Mouse (Mus musculus): ENCODE measurements around the gene Rad51b. TPM values are rescaled to one million over a fixed set of nuclear protein-coding genes. Genes with fewer than 3 reads are reported as not detected.

Gene Rad51b
- total RNA-seq, 2 experiments from 2014 or later: 10.8 to 19.0 TPM

GRCm38 (mm10) chr12:79512982-79513681 is 216.1 kb downstream of the Rad51b start:
- no peak for ATAC-seq (replicated peaks; ENCODE audit: poor library complexity, severe bottlenecking)

DNA sequence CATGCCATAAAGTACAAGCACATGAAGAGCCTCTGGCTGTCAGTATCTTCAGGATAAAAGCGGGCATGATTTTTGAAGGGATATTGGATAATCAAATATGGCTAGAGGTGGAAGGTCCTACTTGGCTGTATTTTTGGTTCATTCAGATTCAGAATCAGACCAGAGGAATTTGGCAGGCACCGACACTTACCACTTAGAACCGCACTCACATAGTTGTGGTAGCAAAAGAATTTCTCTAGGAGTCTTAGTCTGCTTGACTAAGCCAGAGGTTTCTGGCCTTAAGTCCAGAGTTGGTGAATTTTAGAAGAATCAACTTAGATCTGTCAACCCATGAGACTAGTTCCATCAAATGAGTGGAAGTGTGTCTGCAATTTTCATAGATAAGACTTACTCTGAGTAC is 217.6 kb downstream of the Rad51b start:
- ATAC-seq (replicated peaks; ENCODE audit: poor library complexity, severe bottlenecking): no peak

DNA sequence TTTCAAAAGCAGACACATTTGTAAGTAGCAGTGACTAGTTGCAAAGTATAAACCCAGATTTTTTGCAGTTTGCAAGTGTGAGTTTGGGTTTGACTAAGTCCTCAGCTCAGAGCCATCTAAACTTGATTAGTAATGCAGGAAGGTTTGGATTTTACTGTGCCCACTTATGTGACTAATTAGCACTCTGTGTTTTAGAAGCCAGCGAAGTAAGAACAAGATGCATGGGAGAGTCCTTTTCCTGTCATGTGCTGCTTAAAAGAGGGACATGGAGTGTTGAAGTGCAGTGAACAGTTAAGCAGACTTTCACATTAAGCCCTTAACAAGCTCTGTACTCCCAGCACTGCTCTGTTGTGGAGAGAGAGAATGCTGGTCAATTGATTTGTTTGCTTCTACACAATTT is 225.3 kb downstream of the Rad51b start:
- no peak for ATAC-seq (replicated peaks; ENCODE audit: poor library complexity, severe bottlenecking)

DNA sequence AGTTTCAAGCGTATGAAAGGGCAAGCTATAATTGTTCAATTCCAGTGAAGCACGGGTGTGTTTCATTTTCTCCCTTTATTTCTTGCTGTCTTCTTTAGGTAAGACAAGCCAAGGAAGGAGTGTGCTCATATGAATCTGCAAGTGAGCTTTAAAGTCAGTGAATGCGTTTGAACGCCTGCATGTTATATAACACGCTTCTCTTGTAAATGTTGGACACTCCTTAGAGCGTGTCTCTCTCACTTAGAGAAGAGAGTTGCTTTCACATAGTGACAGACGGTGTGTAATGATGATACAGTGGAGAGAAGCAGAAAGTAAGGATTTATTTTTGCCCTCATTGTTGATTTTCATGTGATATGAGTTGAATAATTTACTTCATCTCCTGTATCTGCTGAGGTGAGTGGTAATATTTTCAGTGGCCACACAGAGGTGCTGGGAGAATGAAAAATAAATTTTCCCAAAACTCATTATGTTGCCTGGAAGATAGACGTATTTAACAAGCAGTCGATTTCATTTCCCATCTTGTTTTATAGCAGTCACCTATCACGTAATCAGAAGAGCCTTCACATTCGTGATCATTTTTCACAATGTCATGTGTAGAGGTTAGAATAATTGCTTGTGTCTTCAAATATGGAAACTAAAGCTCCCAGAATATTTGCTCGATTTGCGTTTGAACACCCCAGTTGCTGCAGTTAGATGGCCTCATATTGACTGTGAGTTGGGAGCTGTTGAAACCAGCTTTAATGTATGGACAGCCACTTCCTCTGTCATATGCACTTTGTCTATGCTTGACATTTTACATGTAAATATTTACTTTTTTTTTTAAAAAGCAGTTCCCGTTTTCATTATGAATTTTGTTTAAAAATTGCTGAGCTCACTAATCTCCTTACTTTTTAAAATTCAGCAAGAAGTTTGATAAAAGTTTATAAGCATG is 228.1 kb downstream of the Rad51b start:
- no peak for ATAC-seq (replicated peaks; ENCODE audit: poor library complexity, severe bottlenecking)

GRCm38 (mm10) chr12:79525872-79526271 is 228.8 kb downstream of the Rad51b start:
- no peak for ATAC-seq (replicated peaks; ENCODE audit: poor library complexity, severe bottlenecking)

- ATAC-seq (replicated peaks; ENCODE audit: poor library complexity, severe bottlenecking): no peak
Measured at GRCm38 (mm10) chr12:79527222-79527621, 230.1 kb downstream of the Rad51b start.

GRCm38 (mm10) chr12:79530275-79530902 is 233.3 kb downstream of the Rad51b start:
- no peak for ATAC-seq (replicated peaks; ENCODE audit: poor library complexity, severe bottlenecking)

- ATAC-seq (replicated peaks; ENCODE audit: poor library complexity, severe bottlenecking): no peak
Measured at GRCm38 (mm10) chr12:79531809-79532798, 235.0 kb downstream of the Rad51b start.

DNA sequence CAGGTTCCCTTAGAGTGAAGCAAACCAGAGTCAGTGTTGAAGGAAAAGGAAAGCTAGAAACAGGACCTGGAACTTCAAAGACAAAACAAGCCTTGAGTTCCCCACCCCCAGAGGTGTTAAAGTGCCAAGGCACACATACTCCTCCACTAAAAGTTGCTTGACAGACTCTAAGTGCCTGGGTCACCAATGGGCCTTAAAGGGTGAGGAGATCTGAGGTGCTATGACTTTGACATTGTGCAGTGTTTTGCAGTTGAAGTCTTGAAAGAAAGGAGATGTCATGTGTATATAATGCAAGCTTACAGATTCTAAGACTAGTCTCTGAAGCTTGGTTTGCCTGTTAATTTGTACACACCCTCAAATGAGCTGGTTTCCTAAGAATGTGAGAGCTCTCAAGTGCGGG is 237.7 kb downstream of the Rad51b start:
- ATAC-seq (replicated peaks; ENCODE audit: poor library complexity, severe bottlenecking): no peak

DNA sequence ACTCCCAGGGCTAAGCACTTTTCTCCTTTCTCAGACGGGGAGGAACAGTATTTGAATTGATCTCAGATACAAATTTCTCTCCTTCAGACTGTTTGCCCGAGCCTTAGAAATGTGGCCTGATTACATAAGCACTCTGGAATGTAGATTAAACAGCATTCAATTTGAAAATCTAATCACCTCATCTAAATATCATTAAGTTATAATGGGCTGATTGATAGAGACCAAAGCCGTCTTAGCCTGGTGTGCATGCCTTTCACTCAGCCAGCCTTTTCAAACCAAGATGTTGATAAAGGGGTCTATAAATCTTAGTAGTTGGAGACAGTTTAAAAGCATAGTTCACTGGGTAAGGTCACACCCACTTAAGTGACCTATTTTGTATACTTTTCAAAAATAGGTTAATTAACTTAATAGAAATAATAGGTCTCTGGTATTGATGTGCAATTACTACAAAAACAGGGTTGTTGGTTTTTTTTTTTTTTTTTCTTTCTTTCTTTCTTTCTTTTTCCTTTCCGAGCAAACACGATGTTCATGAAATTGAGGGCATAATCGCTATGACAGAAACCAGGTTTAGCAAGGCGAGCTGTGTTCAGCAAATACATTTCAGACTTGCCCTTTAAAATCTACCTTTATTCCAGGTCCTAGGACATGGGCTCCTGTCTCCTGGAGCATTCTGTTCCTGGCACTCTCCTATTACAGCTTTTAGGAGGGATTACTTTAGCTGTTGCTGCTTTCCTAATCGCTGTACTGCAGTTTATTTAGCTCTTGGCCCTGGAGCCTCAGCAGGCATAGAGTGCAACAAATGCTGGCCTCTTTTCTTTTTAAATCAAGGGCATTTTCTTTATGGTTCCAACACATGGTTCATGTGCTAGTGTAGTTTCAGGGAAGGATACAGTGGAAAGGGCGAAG is 238.7 kb downstream of the Rad51b start:
- no peak for ATAC-seq (replicated peaks; ENCODE audit: poor library complexity, severe bottlenecking)

GRCm38 (mm10) chr12:79540176-79540575 is 243.1 kb downstream of the Rad51b start:
- no peak for ATAC-seq (replicated peaks; ENCODE audit: poor library complexity, severe bottlenecking)

DNA sequence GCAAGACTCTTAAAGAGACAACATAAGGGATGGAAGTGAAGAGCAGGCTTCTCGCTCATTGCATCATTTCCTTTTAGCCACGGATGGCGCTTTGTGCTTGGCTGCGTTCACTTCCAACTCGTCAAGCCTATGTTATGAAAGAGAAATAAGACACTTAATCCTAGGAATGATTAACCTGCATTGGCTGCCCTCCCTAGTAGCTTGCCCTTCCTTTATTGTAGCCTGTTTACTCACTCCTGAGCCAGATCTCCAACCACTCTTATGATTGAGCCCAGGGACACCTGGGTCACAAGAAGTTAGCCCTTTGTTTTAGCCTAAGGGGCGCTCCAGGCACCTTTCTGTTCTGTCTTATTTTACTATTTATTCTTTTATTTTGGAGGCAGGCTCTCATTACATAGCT is 244.5 kb downstream of the Rad51b start:
- ATAC-seq (replicated peaks; ENCODE audit: poor library complexity, severe bottlenecking): no peak; the same call in 1 of the 2 replicates

DNA sequence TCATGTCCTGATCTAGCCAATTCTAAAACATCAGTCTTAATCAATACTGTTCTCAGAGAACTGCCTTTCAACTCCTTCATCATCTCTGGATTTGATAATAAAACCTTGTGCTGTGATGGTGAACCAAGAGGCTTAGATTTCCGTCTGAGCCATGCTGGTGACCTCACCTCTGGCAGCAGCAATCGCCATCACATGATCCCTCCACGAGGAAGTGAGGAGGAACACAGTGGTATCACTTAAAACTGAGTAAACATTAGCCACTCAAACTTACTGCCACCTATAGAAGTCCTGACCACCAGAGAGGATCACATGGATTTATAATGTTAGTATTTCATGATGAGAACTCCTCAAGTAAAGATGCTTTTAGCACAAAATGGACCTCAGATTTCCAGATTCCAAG is 248.0 kb downstream of the Rad51b start:
- no peak for ATAC-seq (replicated peaks; ENCODE audit: poor library complexity, severe bottlenecking)

DNA sequence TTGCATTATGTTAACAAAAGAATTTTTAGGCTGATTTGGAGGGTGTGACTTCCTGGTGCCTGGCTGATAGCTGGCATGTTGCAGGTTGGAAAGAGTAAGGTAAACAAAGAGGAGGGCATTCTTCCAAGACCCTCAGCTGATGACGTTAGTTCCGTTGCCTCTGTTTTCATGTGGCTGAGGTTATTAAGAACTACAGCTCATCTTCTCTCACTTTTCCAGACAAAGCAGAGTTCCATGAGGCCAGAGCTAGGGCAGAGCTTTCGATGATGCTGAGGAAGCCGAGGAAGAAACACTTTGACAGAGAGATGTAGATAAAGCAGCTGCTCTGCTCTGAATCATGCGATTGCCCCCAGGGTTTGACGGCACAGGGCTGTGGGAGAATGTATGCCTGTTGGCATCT is 250.5 kb downstream of the Rad51b start:
- ATAC-seq (replicated peaks; ENCODE audit: poor library complexity, severe bottlenecking): no peak

GRCm38 (mm10) chr12:79548607-79549330 is 251.7 kb downstream of the Rad51b start:
- ATAC-seq (replicated peaks; ENCODE audit: poor library complexity, severe bottlenecking): no peak

DNA sequence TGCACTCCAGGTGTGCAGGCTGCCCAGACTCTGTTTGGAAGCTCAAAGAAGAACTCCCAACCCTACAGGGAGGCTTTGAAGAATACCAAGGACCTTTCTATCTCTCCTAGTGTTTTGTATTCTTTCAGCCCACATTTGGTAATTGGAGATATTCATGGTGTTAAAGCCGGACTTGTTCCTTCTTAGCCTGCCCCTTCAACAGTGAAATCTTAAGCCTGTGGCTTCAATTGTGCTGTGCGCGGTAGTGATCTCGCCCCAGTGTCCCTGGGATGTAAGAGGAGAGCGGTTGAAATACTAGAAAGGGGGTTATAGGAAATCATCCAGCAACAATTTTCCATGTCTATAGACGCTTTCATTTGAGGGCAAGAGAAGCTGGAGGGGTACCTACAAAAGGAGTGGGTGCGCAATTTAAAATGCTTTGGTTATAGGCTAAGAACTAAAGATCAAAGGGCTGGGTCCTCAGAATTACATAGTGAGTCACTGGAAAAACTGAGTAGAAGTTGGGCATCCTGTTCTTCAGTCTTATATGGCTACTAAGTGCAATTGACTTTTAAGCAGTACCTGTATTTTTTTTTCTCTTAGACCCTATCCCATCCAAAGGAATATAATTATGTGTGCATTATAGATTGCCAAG is 253.1 kb downstream of the Rad51b start:
- ATAC-seq (replicated peaks; ENCODE audit: poor library complexity, severe bottlenecking): no peak

DNA sequence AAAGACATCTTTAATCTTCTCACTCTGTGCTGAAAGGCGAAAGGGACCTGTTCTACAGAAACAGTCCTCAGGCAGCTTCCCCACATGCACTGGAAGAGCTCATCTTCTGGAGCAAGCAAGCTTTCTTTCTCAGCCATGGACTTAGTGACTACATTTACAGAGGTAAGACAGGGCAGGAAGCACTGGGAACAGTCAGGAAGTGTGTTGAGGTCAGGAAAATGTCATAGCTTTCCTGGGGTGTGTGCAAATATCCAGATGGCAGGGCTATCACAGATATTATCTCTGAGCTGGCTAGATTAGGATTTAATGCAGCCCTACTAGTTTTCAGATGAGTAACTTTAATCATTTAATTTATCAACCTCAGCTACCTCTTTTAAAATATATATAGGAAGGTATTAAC is 254.2 kb downstream of the Rad51b start:
- ATAC-seq (replicated peaks; ENCODE audit: poor library complexity, severe bottlenecking): no peak

GRCm38 (mm10) chr12:79553056-79553455 is 256.0 kb downstream of the Rad51b start:
- no peak for ATAC-seq (replicated peaks; ENCODE audit: poor library complexity, severe bottlenecking)

Data from granulocyte monocyte progenitor cell, adult 5-6 weeks (primary cell).